Mouse (Mus musculus) neural tube, embryonic 13.5 days (tissue): ENCODE measurements around the gene Bex1. TPM values are rescaled to one million over a fixed set of nuclear protein-coding genes. Genes with fewer than 3 reads are reported as not detected.
"Not testable (repeated sequence)": the region's sequence is repeated elsewhere in the genome, so short reads cannot be mapped to it uniquely, and the experiment has no call there.

Experiments
- ATAC-seq: fragments of 200-750 bp; cut with Nextera tagmentation; 2 replicates; pipeline ENCODE4 v1.8.0; 2017; ENCODE audit warnings: low read depth, mild to moderate bottlenecking, moderate TSS enrichment, moderate library complexity
- H3K27ac ChIP-seq: fragments of 300-500 bp; sonication (generic); replicated peaks from 2 replicates; pipeline ENCODE4 v1.5.1; 2015; ENCODE audit warnings: moderate library complexity, mild to moderate bottlenecking, inconsistent platforms
- H3K27me3 ChIP-seq: fragments of 300-500 bp; sonication (generic); 2 replicates; pipeline ENCODE4 v1.6.1; 2015; ENCODE audit warnings: mild to moderate bottlenecking, inconsistent platforms
- H3K36me3 ChIP-seq: fragments of 300-500 bp; sonication (generic); 2 replicates; pipeline ENCODE4 v1.6.1; 2015; ENCODE audit warnings: mild to moderate bottlenecking, inconsistent platforms
- H3K4me1 ChIP-seq: fragments of 300-500 bp; sonication (generic); replicated peaks from 2 replicates; pipeline ENCODE4 v1.6.1; 2015; ENCODE audit warnings: inconsistent platforms
- H3K4me2 ChIP-seq: fragments of 300-500 bp; sonication (generic); 2 replicates; pipeline ENCODE4 v1.6.1; 2015; ENCODE audit warnings: inconsistent platforms, mild to moderate bottlenecking, moderate library complexity
- H3K4me3 ChIP-seq: fragments of 300-500 bp; sonication (generic); 2 replicates; pipeline ENCODE4 v1.5.1; 2015; ENCODE audit warnings: mild to moderate bottlenecking, inconsistent platforms
- H3K9ac ChIP-seq: fragments of 300-500 bp; sonication (generic); 2 replicates; pipeline ENCODE4 v1.6.1; 2015; ENCODE audit warnings: moderate library complexity, mild to moderate bottlenecking, inconsistent platforms
- H3K9me3 ChIP-seq: fragments of 300-500 bp; sonication (generic); 2 replicates; pipeline ENCODE4 v1.6.1; 2016; ENCODE audit warnings: inconsistent platforms
- WGBS: fragments of 180-500 bp; shearing (Covaris S2); methylation state at CpG from one replicate; pipeline ENCODE4 v1.1.7; 2015; 5-methylcytosine and 5-hydroxymethylcytosine counted together
- polyA plus RNA-seq: library from polyadenylated mRNA; unstranded; fragments of >200 nt; fragmentation: Nextera tagmentation; extraction: Ambion mirVana; gene quantifications from 2 replicates; pipeline ENCODE4 v1.2.1, GENCODE M21; 2015

Gene Bex1
- polyA plus RNA-seq, result 191 and 193 TPM in 2 replicates

- peak; percentile 95 for ATAC-seq
- peak within 1 kb of the TSS; percentile 52 for H3K4me2 ChIP-seq
- not testable (repeated sequence) for H3K36me3 ChIP-seq, H3K27me3 ChIP-seq, H3K27ac ChIP-seq, H3K4me1 ChIP-seq, H3K9me3 ChIP-seq
- H3K9ac ChIP-seq, result peak within 1 kb of the TSS; percentile 61
- H3K4me3 ChIP-seq, result peak within 1 kb of the TSS; percentile 42
- 32% methylated on average over 23 of the region's 67 CpGs for WGBS
Observed at GRCm38 (mm10) chrX:136214729-136215677, at the start of gene Bex1, which contains the start of gene Tceal7. TSS of gene Bex1 (minus strand) at chrX:136215513. TSS of gene Tceal7 (plus strand) at chrX:136214779.

- H3K27ac ChIP-seq, result no peak overlapping the region
- H3K27me3 ChIP-seq, result no peaks in the 10 kb centered on the region
- no peak overlapping the region for H3K4me3 ChIP-seq
- 62% methylated on average over 6 of the region's 6 CpGs for WGBS
- no peak for ATAC-seq
- H3K36me3 ChIP-seq, result no peaks in the 10 kb centered on the region
- H3K4me1 ChIP-seq, result 0 out of 2 replicates have a peak, but pooled peaks cover 3% of the 10 kb centered on the region
- H3K9ac ChIP-seq, result no peak overlapping the region
- no peaks in the 10 kb centered on the region for H3K9me3 ChIP-seq
- no peak overlapping the region for H3K4me2 ChIP-seq
Observed at GRCm38 (mm10) chrX:136252023-136252729, 36.9 kb upstream of the Bex1 start.

- ATAC-seq, result no peak
- 80% methylated on average over 7 of the region's 7 CpGs for WGBS
- H3K4me3 ChIP-seq, result no peak overlapping the region
Observed at GRCm38 (mm10) chrX:136249671-136250070, 34.4 kb upstream of the Bex1 start.

GRCm38 (mm10) chrX:136248811-136249210 is 33.5 kb upstream of the Bex1 start:
- Histone ChIP-seq H3K4me1 (0 out of 2 replicates have a peak, but pooled peaks cover 8% of the 10 kb centered on the region), H3K9ac (no peak overlapping the region), H3K36me3 (no peaks in the 10 kb centered on the region), H3K27ac (no peak overlapping the region), H3K4me2 (no peak overlapping the region), H3K4me3 (no peak overlapping the region), H3K27me3 (no peaks in the 10 kb centered on the region), H3K9me3 (no peaks in the 10 kb centered on the region)
- WGBS, result 72% methylated on average over 6 of the region's 6 CpGs
- no peak for ATAC-seq

More at GRCm38 (mm10) chrX:136249671-136250070, 34.4 kb upstream of the Bex1 start:
- Histone ChIP-seq H3K4me1 (0 out of 2 replicates have a peak, but pooled peaks cover 8% of the 10 kb centered on the region), H3K36me3 (no peaks in the 10 kb centered on the region), H3K27ac (no peak overlapping the region), H3K4me2 (no peak overlapping the region), H3K27me3 (no peaks in the 10 kb centered on the region), H3K9me3 (no peaks in the 10 kb centered on the region), H3K9ac (no peak overlapping the region)

- WGBS, result 17% methylated on average over 15 of the region's 15 CpGs
- no peaks in the 10 kb centered on the region for H3K9me3 ChIP-seq
- no peaks in the 10 kb centered on the region for H3K36me3 ChIP-seq
- ATAC-seq, result peak; percentile 81
- H3K27me3 ChIP-seq, result no peaks in the 10 kb centered on the region
- H3K4me3 ChIP-seq, result peak overlapping the region; percentile 59
- 0 out of 2 replicates have a peak, but pooled peaks cover 8% of the 10 kb centered on the region for H3K4me1 ChIP-seq
- peak overlapping the region; percentile 54 for H3K4me2 ChIP-seq
- peak overlapping the region; percentile 87 for H3K27ac ChIP-seq
- peak overlapping the region; percentile 79 for H3K9ac ChIP-seq
Observed at GRCm38 (mm10) chrX:136245521-136246071, 30.3 kb upstream of the Bex1 start.

GRCm38 (mm10) chrX:136244574-136245229 is 29.4 kb upstream of the Bex1 start, which contains the start of gene Tceal9:
TSS of gene Tceal9 (plus strand) at chrX:136245079.
- Histone ChIP-seq H3K36me3 (no peaks in the 10 kb centered on the region), H3K4me2 (peak within 1 kb of the TSS; percentile 54), H3K9me3 (no peaks in the 10 kb centered on the region), H3K9ac (peak within 1 kb of the TSS; percentile 79), H3K27ac (peak within 1 kb of the TSS; percentile 87), H3K27me3 (no peaks in the 10 kb centered on the region), H3K4me3 (peak within 1 kb of the TSS; percentile 59), H3K4me1 (0 out of 2 replicates have a peak, but pooled peaks cover 8% of the 10 kb centered on the region)
- peak; percentile 96 for ATAC-seq
- WGBS, result 25% methylated on average over 20 of the region's 20 CpGs

GRCm38 (mm10) chrX:136243181-136243580 is 27.9 kb upstream of the Bex1 start:
- Histone ChIP-seq H3K27ac (no peak overlapping the region), H3K9ac (no peak overlapping the region), H3K4me2 (no peak overlapping the region), H3K27me3 (no peaks in the 10 kb centered on the region), H3K36me3 (no peaks in the 10 kb centered on the region), H3K9me3 (no peaks in the 10 kb centered on the region), H3K4me3 (no peak overlapping the region), H3K4me1 (0 out of 2 replicates have a peak, but pooled peaks cover 8% of the 10 kb centered on the region)
- 82% methylated on average over 2 of the region's 2 CpGs for WGBS
- no peak for ATAC-seq

GRCm38 (mm10) chrX:136238118-136238517 is 22.8 kb upstream of the Bex1 start:
- 49% methylated on average over 3 of the region's 3 CpGs for WGBS
- ATAC-seq, result no peak
- H3K4me3 ChIP-seq, result no peak overlapping the region
- no peaks in the 10 kb centered on the region for H3K4me1 ChIP-seq
- H3K9me3 ChIP-seq, result no peaks in the 10 kb centered on the region
- no peak overlapping the region for H3K4me2 ChIP-seq
- no peak overlapping the region for H3K9ac ChIP-seq
- no peaks in the 10 kb centered on the region for H3K36me3 ChIP-seq
- H3K27ac ChIP-seq, result no peak overlapping the region
- no peaks in the 10 kb centered on the region for H3K27me3 ChIP-seq

GRCm38 (mm10) chrX:136227768-136228167 is 12.5 kb upstream of the Bex1 start:
- H3K36me3 ChIP-seq, result no peaks in the 10 kb centered on the region
- H3K9ac ChIP-seq, result no peak overlapping the region
- H3K4me1 ChIP-seq, result no peaks in the 10 kb centered on the region
- peaks cover 2% of the 10 kb centered on the region; the same call in 1 of the 2 replicates for H3K27me3 ChIP-seq
- H3K4me2 ChIP-seq, result no peak overlapping the region
- H3K27ac ChIP-seq, result no peak overlapping the region
- no peak for ATAC-seq
- no peaks in the 10 kb centered on the region for H3K9me3 ChIP-seq
- 49% methylated on average over 5 of the region's 5 CpGs for WGBS
- no peak overlapping the region for H3K4me3 ChIP-seq

- no peak overlapping the region for H3K9ac ChIP-seq
- no peaks in the 10 kb centered on the region for H3K4me1 ChIP-seq
- no peaks in the 10 kb centered on the region for H3K36me3 ChIP-seq
- no peak overlapping the region for H3K4me3 ChIP-seq
- 71% methylated on average over 6 of the region's 6 CpGs for WGBS
- H3K27me3 ChIP-seq, result peaks cover 2% of the 10 kb centered on the region; the same call in 1 of the 2 replicates
- no peak overlapping the region for H3K4me2 ChIP-seq
- ATAC-seq, result no peak
- no peak overlapping the region for H3K27ac ChIP-seq
- no peaks in the 10 kb centered on the region for H3K9me3 ChIP-seq
Observed at GRCm38 (mm10) chrX:136223714-136224113, 8.4 kb upstream of the Bex1 start.

- no peaks in the 10 kb centered on the region for H3K36me3 ChIP-seq
- H3K9ac ChIP-seq, result no peak overlapping the region
- H3K27ac ChIP-seq, result no peak overlapping the region
- H3K4me2 ChIP-seq, result no peak overlapping the region
- WGBS, result 56% methylated on average over 1 of the region's 1 CpGs
- H3K4me3 ChIP-seq, result no peak overlapping the region
- ATAC-seq, result no peak
- no peaks in the 10 kb centered on the region for H3K27me3 ChIP-seq
- H3K4me1 ChIP-seq, result no peaks in the 10 kb centered on the region; the same call in 1 of the 2 replicates
- H3K9me3 ChIP-seq, result no peaks in the 10 kb centered on the region
Observed at GRCm38 (mm10) chrX:136216303-136216702, 990 bp upstream of the Bex1 start.
